Mouse (Mus musculus) CH12.LX (cell line): ENCODE data around the gene Rin3. TPM values are rescaled to one million over a fixed set of nuclear protein-coding genes. Genes with fewer than 3 reads are reported as not detected.

ENCODE experiments used
- polyA plus RNA-seq: library from polyadenylated mRNA; unstranded; fragments of >175 nt; gene quantifications from 2 replicates; pipeline ENCODE4 v1.2.1, GENCODE M21; 2012; ENCODE audit warnings: low read depth; ENCODE audit not compliant: insufficient read length
- total RNA-seq, 2 experiments: library from RNA; depleted of rRNA; stranded (reverse); fragments of 300-350 nt in 1 of 2; fragments of >200 nt in 1 of 2; gene quantifications; 2 replicates each; pipeline ENCODE4 v1.2.3; 2012 to 2014

Gene Rin3
- total and polyA plus RNA-seq, 3 experiments, result 2.4 to 10.0 (median 8.4) TPM

Other genes with a start within 250 kb of the Rin3 start
- gene Slc24a4, start 154.3 kb upstream of the Rin3 start, total RNA-seq (2012; rRNA removed), result 0.34 and 0.84 TPM in 2 replicates
- gene Slc24a4, start 154.3 kb upstream of the Rin3 start, total RNA-seq (2014; rRNA removed), result 0.23 and 0.47 TPM in 2 replicates
- gene Slc24a4, start 154.3 kb upstream of the Rin3 start, polyA plus RNA-seq, result 0.42 and 0.69 TPM in 2 replicates
- 34.6 and 38.5 TPM in 2 replicates for gene Lgmn, start 156.8 kb downstream of the Rin3 start, total RNA-seq (2012; rRNA removed)
- gene Lgmn, start 156.8 kb downstream of the Rin3 start, total RNA-seq (2014; rRNA removed), result 39.1 and 42.6 TPM in 2 replicates
- gene Lgmn, start 156.8 kb downstream of the Rin3 start, polyA plus RNA-seq, result 41.0 and 49.9 TPM in 2 replicates
- 29.5 and 30.6 TPM in 2 replicates for gene Golga5, start 186.1 kb downstream of the Rin3 start, total RNA-seq (2012; rRNA removed)
- 35.5 and 35.9 TPM in 2 replicates for gene Golga5, start 186.1 kb downstream of the Rin3 start, total RNA-seq (2014; rRNA removed)
- 35.7 and 36.6 TPM in 2 replicates for gene Golga5, start 186.1 kb downstream of the Rin3 start, polyA plus RNA-seq